Mouse (Mus musculus) embryonic fibroblast, embryonic 13.5 days (primary cell): ENCODE measurements at regions not wholly inside any gene's neighbourhood (a gene's known extent, or its start where the extent isn't known, plus 50 kb on each side); places are given as distances from the start of the nearest gene placed in this dataset.

Experiments
- H3K27ac ChIP-seq: 2 replicates; pipeline ENCODE4 v1.5.1; 2012; ENCODE audit warnings: low read length, control low read depth, inconsistent platforms; ENCODE audit not compliant: insufficient read depth
- H3K4me1 ChIP-seq: 2 replicates; pipeline ENCODE4 v1.6.1; 2011; ENCODE audit warnings: low read length; ENCODE audit not compliant: control insufficient read depth, insufficient read depth
- H3K4me3 ChIP-seq: 2 replicates; pipeline ENCODE4 v1.5.1; 2011; ENCODE audit warnings: mild to moderate bottlenecking, control low read depth, low read length; ENCODE audit not compliant: insufficient read depth
- CTCF ChIP-seq: IDR thresholded peaks from 2 replicates; pipeline ENCODE4 v1.5.1; 2011; ENCODE audit warnings: mild to moderate bottlenecking, control low read depth, low read length, moderate library complexity, borderline replicate concordance; ENCODE audit not compliant: insufficient read depth
- POLR2A ChIP-seq: IDR thresholded peaks from 2 replicates; pipeline ENCODE4 v1.6.1; 2011; ENCODE audit warnings: low read depth, mild to moderate bottlenecking, control low read depth, low read length, moderate library complexity

DNA sequence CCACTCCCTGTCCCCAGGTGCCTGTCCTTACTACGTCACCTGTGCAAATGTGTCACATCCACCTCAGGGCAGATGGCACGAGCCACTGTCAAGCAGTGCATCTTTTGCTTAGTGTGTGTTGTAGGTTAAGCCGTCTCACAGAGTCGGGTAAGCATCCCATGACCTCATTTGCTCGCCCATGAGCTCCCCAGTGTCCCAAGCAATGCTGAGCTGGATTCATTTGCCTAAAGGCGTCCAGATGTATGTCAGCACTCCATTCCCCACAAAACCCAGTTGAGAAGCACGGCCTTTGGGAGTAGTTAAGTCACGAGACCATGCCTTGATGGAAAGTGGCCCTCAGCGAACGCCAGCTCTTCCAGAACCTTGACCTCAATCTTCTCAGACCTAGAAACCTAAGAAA lies 242.7 kb upstream of the Sulf2 start:
- TF ChIP-seq CTCF (no peak), POLR2A (no peak)
- peaks cover 3% of the 10 kb centered on the region; the same call in 1 of the 2 replicates for H3K4me1 ChIP-seq
- H3K27ac ChIP-seq: peak overlapping the region; percentile 28; the same call in 1 of the 2 replicates
- H3K4me3 ChIP-seq: no peak overlapping the region

DNA sequence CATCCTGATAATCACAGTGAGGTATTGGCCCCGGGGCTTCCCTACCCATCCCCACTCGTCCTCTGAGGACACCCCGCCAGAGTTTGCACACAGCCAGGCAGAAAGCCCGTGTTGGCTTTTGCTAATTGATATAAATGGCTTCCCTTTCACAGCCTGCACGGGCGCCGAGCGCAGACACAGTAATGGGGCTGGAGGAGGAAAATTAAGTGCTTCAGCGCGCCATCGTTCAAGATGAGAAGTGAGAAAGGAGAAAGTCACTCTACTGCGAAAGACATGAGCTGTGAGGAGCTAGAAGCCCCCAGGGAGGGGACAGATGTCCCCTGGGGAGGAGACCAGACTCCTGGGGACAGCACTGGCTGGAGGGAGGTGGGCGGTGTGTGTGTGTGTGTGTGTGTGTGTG lies 239.2 kb upstream of the Sulf2 start:
- Histone ChIP-seq H3K27ac (no peak overlapping the region), H3K4me1 (peaks cover 2% of the 10 kb centered on the region; the same call in 1 of the 2 replicates), H3K4me3 (no peak overlapping the region)
- no peak for TF ChIP-seq CTCF
- TF ChIP-seq POLR2A: no peak

DNA sequence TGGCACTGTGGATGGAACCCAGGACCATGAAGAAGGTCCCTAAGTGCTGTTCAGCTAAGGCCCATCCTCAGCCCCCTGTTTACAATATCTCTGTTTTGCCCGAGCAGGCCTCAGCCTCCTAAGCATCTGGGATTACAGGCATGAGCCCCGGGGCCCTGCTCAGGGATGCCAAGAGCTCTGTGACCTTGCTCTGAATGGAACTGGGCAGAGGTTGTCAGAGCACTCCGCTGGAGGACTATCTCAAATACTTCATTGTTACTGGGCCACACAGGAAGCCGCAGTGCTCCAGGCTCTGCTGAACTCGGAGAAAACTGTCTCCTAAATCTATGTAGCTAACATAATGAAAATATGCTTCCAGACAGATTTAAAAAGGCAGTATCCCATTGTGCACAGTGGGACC lies 235.7 kb upstream of the Sulf2 start:
- no peak for TF ChIP-seq CTCF
- TF ChIP-seq POLR2A: no peak
- Histone ChIP-seq H3K27ac (no peak overlapping the region), H3K4me1 (no peaks in the 10 kb centered on the region), H3K4me3 (no peak overlapping the region)

DNA sequence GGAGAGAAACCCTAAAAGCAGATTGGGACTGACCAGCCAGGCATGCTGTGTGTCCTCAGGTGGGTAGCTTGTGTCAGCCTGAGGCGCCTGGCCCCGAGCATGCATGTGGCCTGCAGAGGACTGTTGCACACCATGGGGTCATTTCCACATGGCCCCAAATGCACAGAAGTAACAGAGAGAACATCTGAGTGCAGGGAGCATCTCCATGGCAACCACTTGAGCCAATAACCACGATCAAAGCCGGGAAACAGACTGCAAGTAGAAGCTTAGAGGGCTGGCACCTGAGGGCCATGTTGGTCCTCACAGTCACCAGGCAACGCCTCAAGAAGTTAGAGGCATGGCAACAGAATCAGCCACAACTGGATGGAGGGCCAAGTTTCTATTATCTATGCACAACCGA lies 232.6 kb upstream of the Sulf2 start:
- no peak overlapping the region for H3K4me3 ChIP-seq
- no peak overlapping the region for H3K27ac ChIP-seq
- H3K4me1 ChIP-seq: no peaks in the 10 kb centered on the region
- TF ChIP-seq POLR2A: no peak
- TF ChIP-seq CTCF: no peak

DNA sequence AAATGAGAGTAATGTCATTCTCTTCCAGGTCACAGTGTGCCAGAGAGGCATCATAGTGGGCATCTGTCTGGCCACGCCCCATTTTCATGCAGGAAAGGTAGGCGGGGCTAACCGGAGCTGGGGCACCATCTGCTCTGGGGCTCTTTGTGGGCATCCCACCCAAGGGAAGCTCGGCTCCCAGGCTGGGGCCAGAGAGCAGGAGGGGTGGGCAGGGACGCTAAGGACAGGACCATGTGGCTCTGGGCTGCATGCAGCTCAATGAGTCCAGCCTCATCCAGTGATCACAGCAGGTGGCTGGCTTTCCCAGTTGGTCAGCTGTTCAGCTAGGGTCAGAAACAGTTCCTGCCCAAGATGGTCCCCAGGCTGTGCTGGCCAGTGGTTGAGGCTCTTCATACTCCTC lies 231.4 kb upstream of the Sulf2 start:
- TF ChIP-seq CTCF (no peak), POLR2A (no peak)
- Histone ChIP-seq H3K4me3 (no peak overlapping the region), H3K27ac (no peak overlapping the region), H3K4me1 (no peaks in the 10 kb centered on the region)

DNA sequence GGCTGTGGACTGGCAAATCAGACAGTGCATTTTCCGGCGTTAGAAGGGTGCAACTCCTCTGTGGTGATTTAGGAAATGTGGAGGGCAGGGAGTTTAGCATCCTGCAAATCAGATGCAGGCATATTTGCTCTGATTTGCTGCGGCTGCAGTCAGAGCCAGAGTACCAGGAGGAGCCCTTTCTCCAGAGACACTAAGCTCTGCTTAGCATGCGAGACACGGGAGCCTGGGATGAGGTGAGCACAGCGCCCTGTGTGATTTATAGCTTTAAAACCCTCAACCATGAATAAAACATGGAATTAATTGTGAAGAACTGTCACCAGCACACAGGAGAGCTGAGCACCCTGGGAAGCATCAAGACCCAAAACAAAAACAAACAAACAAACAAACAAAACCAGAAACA lies 229.1 kb upstream of the Sulf2 start:
- Histone ChIP-seq H3K4me1 (no peaks in the 10 kb centered on the region), H3K27ac (no peak overlapping the region), H3K4me3 (no peak overlapping the region)
- TF ChIP-seq CTCF: no peak
- TF ChIP-seq POLR2A: no peak

DNA sequence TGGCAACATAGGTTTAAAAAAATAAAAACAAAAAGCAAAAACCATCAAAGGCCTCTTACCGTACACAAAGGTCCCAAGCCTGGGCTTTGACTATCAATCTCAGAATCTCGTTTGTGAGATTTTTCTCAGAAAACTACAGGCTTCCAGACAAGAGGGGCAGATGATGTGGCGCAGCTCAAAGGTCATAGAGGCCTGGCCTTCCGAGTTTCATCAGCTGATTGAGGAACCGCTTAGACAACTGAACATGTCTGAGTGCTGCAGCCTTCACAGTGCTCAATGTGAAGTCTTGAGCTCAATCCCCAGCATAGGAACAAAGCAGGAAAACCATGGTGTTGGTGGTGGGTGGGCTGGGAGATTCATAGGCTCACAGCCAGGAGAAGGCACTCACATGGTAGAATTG lies 227.9 kb upstream of the Sulf2 start:
- no peak overlapping the region for H3K27ac ChIP-seq
- H3K4me3 ChIP-seq: no peak overlapping the region
- H3K4me1 ChIP-seq: no peaks in the 10 kb centered on the region

DNA sequence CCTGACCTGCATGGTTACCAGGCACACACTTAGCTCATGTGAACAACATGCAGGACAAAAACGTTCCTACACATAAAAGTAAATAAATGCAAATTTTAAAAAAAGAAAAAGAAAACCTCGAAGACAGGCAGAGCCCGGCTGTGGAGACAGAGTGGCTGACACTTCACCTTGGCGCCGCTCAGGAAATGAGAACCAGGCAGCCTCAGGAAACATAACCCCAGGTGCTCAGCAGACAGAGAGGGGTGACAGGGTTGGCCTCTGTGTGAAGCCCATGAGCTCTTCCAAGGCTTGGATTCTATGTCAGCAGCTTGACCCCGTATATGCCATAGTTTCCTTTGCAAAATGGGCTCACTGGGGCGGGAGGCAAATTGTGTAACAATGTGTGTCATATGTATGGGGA lies 226.7 kb upstream of the Sulf2 start:
- no peak overlapping the region for H3K27ac ChIP-seq

More for the DNA sequence above, 227.9 kb upstream of the Sulf2 start:
- TF ChIP-seq POLR2A: no peak
- TF ChIP-seq CTCF: no peak

DNA sequence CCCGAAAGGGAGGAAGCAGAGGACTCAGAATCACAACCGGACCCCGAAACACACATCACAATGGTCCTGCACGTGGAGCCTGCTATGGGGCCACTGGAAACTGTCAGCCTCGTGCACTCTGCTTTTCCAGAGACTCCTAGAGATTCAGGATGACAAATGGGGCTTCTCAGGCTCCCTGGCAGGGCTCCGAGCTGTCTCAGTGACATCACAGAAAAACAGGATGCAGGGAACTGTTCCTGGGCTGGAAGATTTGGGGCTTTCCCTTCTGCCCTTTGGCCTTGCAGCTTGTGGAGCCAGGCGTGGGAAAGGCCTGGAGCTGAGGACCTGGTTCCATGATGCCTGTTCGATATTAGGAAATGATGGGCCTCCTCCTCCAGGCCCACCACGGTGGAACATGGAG lies 225.4 kb upstream of the Sulf2 start:
- Histone ChIP-seq H3K27ac (no peak overlapping the region), H3K4me3 (no peak overlapping the region), H3K4me1 (no peaks in the 10 kb centered on the region)
- TF ChIP-seq CTCF (no peak), POLR2A (no peak)

More for the DNA sequence above, 226.7 kb upstream of the Sulf2 start:
- H3K4me1 ChIP-seq: no peaks in the 10 kb centered on the region
- TF ChIP-seq POLR2A: no peak
- no peak for TF ChIP-seq CTCF
- no peak overlapping the region for H3K4me3 ChIP-seq

DNA sequence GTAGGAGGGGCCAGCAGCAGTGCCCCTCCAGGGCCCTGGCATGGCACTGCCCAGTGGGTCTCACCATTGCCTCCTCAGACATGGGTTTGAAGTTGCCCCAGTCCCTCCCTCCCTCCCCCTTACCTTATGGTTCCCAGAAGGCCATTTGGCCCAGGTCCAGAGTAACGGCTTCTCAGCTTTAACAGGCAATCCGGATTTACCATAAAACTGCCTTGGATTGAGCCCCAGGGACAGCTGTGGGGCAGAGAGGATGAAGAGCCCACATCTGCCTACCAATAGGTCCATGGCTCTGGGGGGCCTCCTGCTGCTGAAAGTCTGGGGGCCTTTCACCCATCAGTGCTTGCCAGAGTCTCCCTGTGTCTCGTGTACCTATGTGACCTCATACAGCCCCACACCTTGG lies 222.9 kb upstream of the Sulf2 start:
- Histone ChIP-seq H3K4me3 (no peak overlapping the region), H3K4me1 (no peaks in the 10 kb centered on the region), H3K27ac (no peak overlapping the region)
- TF ChIP-seq CTCF (no peak), POLR2A (no peak)

DNA sequence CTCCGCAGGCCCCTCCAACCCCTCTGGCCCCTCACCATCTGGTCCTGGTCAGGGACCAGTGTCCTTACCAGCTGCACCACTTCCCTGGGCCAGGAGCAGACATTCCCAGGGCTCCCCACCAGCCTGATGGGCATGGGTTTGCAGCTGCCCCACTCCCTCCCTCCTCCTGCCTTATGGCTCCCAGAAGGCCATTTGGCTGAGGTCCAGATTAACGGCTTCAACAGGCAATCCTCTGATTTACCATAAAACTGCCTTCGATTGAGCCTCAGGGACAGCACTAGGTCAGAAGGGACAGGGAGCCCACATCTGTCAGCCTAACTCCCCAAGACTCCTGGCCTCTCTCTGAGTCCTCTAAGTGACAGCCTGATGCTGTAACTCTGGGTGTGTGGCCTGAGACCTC lies 221.9 kb upstream of the Sulf2 start:
- Histone ChIP-seq H3K4me3 (no peak overlapping the region), H3K4me1 (no peaks in the 10 kb centered on the region), H3K27ac (no peak overlapping the region)
- TF ChIP-seq CTCF: no peak
- no peak for TF ChIP-seq POLR2A

DNA sequence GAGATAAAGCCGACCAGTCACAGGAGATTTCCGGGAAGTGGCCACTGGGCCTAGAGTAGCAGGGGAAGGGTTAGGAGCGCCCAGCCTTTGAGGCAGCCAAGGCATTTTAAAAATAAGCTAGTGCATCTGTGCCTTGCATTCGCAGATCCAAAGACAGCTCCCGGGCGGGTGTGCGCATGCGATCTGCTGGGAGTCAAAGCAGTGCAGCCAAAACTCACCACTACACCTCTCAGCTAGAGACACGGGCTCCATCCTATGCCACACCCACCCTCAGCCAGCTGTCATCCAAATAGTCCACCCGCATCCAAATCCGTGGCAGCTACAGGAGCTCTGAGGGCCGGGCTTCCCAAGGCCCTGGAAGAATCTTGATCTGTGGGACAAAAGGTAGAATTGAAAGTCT lies 220.2 kb upstream of the Sulf2 start:
- no peak for TF ChIP-seq POLR2A
- no peak for TF ChIP-seq CTCF
- Histone ChIP-seq H3K4me3 (no peak overlapping the region), H3K27ac (no peak overlapping the region), H3K4me1 (no peaks in the 10 kb centered on the region)
